Mouse (Mus musculus) stomach, adult 2 months (tissue): ENCODE data around the gene Ms4a8a. TPM values are rescaled to one million over a fixed set of nuclear protein-coding genes. Genes with fewer than 3 reads are reported as not detected.

Experiments
- polyA plus RNA-seq: library from polyadenylated mRNA; depleted of rRNA; stranded (reverse); fragments of >200 nt; gene quantifications from 2 replicates; pipeline ENCODE4 v1.2.3, GENCODE M21; 2012; rRNA removed

The Ms4a8a gene
- polyA plus RNA-seq, result 39.9 and 42.1 TPM in 2 replicates

GRCm38 (mm10) chr19:11080934-11081333 lies at the start of gene Ms4a8a:
TSS of gene Ms4a8a (minus strand) at chr19:11081102.

DNA sequence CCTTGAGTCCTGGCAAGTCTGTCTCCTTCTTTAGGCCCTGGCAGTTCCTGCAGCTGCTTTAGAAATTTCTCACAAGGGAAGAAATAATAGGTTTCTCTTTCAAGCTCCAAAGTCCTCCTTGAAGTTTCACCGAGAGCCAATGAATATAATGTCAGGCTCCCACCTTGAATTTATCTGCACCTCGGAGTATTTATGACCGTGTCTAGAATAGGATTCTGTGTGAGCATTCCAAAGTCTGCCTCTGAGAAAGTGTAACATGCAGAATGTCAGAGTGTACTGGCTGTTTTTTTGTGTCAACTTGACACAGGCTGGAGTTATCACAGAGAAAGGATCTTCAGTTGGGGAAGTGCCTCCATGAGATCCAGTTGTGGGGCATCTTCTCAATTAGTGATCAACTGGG lies 63.0 kb downstream of the Ms4a8a start, which contains the start of gene Ms4a18:
TSS of gene Ms4a18 (minus strand) at position 141 of the 400 bp plus-strand sequence.

Other genes starting within 250 kb of the Ms4a8a start
- gene Slc15a3, start 241.4 kb downstream of the Ms4a8a start, polyA plus RNA-seq, result 4.0 and 6.0 TPM in 2 replicates
- gene Tmem132a, start 211.2 kb downstream of the Ms4a8a start, polyA plus RNA-seq, result 13.8 and 14.4 TPM in 2 replicates
- 64.5 and 67.6 TPM in 2 replicates for gene Tmem109, start 199.1 kb downstream of the Ms4a8a start, polyA plus RNA-seq
- 76.8 and 77.7 TPM in 2 replicates for gene Prpf19, start 185.9 kb downstream of the Ms4a8a start, polyA plus RNA-seq
- gene Zp1, start 160.5 kb downstream of the Ms4a8a start, polyA plus RNA-seq, result not detected in 2 replicates
- 0.10 TPM in 2 replicates for gene Ptgdr2, start 143.9 kb downstream of the Ms4a8a start, polyA plus RNA-seq
- gene Ccdc86, start 131.8 kb downstream of the Ms4a8a start, polyA plus RNA-seq, result 3.4 and 3.5 TPM in 2 replicates
- 0.14 and 0.54 TPM in 2 replicates for gene Ms4a10, start 106.4 kb downstream of the Ms4a8a start, polyA plus RNA-seq
- not detected in 2 replicates for gene Ms4a15, start 87.9 kb downstream of the Ms4a8a start, polyA plus RNA-seq
- not detected in 2 replicates for gene Ms4a18, start 63.1 kb downstream of the Ms4a8a start, polyA plus RNA-seq
- gene 1700017D01Rik, start 49.8 kb upstream of the Ms4a8a start, polyA plus RNA-seq, result not detected in 2 replicates
- gene 1700025F22Rik, start 84.2 kb upstream of the Ms4a8a start, polyA plus RNA-seq, result not detected in 2 replicates
- not detected in 2 replicates for gene Ms4a13, start 115.6 kb upstream of the Ms4a8a start, polyA plus RNA-seq
- 0.12 TPM in 1 of 2 replicates, not detected in the other for gene Ms4a12, start 151.3 kb upstream of the Ms4a8a start, polyA plus RNA-seq
- gene Ms4a1, start 185.1 kb upstream of the Ms4a8a start, polyA plus RNA-seq, result not detected in 2 replicates
- not detected in 2 replicates for gene Ms4a5, start 202.8 kb upstream of the Ms4a8a start, polyA plus RNA-seq
- 0.01 and 0.10 TPM in 2 replicates for gene Ms4a14, start 233.4 kb upstream of the Ms4a8a start, polyA plus RNA-seq